Mouse (Mus musculus) fibroblast of lung, adult 2 months (primary cell): ENCODE results near the gene Ugt2b38.
"Not testable (repeated sequence)": the region's sequence is repeated elsewhere in the genome, so short reads cannot be mapped to it uniquely, and the experiment has no call there.

Experiments used
- DNase-seq: peaks from one replicate; pipeline ENCODE4 v3.0.0-alpha.2; 2011; ENCODE audit warnings: low read depth

Gene Ugt2b38

GRCm38 (mm10) chr5:87424041-87424440 lies at the start of gene Ugt2b38:
Ugt2b38 (minus strand) TSS chr5:87424203.
- not testable (repeated sequence) for DNase-seq

DNA sequence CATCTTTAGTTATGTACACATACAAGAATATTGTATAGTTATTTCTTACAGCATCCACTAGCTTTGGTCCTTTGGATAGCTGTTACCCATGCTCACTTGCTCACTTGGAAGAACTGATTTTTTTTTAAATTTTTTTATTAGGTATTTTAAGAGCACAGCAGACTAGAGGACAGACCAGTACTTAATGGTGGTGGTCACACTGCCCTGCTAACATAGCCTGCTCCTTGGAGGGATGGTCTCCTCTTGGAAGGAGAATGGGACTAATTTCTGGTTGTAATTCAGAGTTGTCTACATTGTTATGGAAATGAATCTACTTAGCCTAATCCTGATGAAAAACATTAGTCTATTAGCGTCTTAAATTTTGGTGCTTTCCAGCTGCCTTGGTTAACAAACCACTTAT lies 34.8 kb upstream of the Ugt2b38 start:
- DNase-seq, result no peak

- DNase-seq, result no peak
These were observed 33.7 kb upstream of the Ugt2b38 start for GRCm38 (mm10) chr5:87457701-87458100.

DNA sequence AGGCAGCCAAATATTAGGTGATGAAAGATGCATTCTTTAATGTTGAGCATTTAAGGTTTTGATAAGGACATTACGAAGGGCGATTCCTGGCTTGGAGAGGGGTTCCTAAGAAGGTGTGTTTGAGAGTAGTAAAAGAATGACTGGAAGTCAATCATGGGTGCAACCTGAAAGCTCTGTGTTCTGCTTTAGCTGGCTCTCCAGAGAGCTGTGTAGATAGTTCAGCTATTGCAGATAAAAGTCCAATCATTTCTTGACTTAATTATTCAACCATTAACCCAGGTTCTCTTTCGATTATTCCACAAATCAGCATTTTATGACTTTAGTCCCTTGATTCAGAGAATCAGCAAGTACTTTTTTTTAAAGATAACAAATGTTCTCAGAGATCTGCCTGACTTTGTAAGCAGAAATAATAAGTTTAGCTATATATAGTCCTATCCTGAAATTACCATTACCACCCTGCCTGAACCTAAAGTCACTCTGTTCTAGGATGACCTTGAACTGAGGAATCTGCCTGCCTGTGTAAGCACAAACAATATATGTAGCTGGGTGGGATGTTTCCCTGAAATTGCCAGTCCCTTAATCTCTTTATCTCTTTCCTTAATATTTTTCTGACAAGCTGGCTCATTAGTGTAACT lies 32.3 kb upstream of the Ugt2b38 start:
- DNase-seq, result no peak

DNA sequence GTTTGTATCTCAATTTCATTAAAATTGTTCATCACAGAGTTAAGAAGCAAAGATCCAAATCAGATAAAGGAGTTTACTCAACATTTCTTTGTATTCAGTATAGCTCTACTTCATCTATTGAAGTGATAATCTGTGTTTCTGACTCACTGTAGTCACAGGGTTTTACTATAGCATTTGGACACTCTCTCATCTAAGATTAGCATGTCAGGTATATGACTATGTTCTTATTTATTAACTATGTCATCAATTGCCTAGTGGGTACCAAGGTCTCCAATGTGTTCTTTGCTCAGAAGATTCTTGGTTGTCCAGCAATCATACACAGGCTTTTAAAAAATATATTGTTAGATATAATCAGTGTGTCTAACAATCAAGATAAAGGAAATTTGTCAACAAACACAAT lies 31.5 kb upstream of the Ugt2b38 start:
- no peak for DNase-seq

- DNase-seq, result not testable (repeated sequence)
These were observed 28.5 kb upstream of the Ugt2b38 start for GRCm38 (mm10) chr5:87452514-87452913.

GRCm38 (mm10) chr5:87436264-87436663 lies 12.3 kb upstream of the Ugt2b38 start:
- DNase-seq, result no peak

DNA sequence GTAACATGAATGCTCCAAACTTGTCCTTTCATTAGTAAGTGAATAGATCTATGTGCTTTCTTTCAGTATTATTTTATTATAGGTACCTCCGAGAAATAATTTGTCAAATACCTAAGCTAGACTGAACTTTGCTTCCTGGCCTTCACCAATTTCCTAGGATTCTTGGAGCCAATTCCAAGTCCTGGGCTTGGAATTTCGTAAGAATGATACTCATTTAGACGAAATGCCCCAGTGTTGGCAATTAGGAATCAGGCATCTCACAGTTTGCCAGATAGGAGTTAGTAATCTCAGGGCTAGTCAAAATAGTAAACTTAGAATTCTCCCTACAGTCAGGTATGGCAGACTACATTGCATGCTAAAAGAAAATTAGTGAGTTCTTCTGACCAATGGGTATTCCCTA lies 1.7 kb upstream of the Ugt2b38 start:
- no peak for DNase-seq

GRCm38 (mm10) chr5:87396968-87397367 lies 27.0 kb downstream of the Ugt2b38 start:
- no peak for DNase-seq

- DNase-seq, result no peak
These were observed 33.2 kb downstream of the Ugt2b38 start for GRCm38 (mm10) chr5:87390818-87391217.

GRCm38 (mm10) chr5:87380234-87380633 lies 43.8 kb downstream of the Ugt2b38 start:
- no peak for DNase-seq

DNA sequence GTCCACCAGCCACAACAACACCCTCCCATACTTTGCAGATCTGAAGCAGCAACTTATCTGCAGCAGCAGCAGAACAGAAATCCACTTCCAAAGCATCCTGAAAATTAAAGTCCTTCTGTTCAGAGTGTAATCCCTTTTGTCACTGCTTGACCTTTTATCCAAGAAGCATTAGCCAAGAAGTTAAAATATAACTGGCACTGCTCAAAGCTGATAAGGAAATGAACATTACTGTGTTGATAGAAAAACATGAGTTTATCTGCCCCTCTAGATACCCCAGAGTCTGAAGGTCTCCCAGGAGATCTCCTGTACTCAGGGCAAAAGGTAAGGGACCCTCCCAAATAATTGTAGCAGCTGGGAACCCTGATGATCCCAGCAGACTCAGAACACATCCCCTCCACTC lies 44.2 kb downstream of the Ugt2b38 start:
- no peak for DNase-seq

DNA sequence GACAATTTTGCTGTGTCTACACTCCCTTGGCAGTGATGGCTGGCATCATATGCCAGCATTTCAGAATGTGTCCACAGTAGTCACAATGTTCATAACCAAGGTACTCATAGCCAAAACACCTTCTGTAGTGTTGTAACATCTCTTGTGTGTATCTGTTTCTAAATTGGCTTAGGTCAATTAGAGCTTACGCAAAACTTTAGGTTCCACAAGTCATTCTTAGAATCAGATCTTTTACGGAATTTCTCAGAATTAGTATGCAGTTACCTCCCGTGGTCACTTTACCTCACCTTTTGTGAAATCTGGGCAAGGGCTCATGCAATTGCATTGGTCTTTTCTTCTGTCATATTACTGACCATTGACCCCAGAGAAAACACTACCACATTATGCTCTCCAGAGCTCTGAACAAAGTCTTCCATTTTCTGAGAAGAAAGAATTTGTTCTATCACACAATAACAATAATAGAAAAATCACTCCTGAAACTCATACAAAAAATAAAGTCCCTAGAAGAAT lies 48.1 kb downstream of the Ugt2b38 start:
- no peak for DNase-seq

DNA sequence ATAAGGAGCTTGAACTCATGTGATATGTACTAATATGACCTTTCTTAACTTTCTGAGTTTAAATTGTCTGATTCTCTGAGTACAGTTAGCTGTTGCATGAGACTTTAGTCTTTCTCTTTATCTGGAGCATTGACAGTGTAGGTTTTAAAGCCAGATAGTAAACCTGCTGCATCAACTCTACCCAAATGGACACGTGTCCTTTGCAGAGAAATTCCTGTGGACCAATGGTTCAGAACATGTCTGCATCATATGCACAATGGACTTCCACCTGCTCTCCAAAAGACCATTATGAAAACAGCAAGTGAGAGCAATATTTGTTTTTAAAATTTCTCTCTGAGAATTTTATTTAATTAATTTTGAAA lies 50.5 kb downstream of the Ugt2b38 start:
- DNase-seq, result no peak

- DNase-seq, result not testable (repeated sequence)
These were observed 51.1 kb downstream of the Ugt2b38 start for GRCm38 (mm10) chr5:87372788-87373501.
